Mouse (Mus musculus): Measurements from ENCODE around the gene Agbl3.

Gene Agbl3

DNA sequence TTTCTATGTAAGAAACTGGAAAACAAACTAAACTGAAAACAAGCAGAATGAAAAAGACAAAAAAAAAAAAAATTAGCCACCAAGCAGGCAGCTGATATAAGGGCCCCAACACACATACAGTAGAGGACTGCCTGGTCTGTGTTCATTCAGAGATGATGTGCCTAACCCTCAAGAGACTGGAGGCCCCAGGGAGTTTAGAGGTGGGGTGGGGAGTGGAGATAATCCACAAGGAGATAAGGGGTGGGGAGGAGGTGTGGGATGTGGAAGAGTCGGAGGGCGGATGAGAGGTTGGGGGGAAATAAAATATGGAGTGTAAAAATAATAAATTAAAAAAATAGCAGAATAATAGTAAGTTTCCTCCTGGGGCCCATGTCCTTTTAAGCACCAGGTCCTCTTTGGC lies 25.4 kb downstream of the Agbl3 start:
- no peak for DNase-seq

DNA sequence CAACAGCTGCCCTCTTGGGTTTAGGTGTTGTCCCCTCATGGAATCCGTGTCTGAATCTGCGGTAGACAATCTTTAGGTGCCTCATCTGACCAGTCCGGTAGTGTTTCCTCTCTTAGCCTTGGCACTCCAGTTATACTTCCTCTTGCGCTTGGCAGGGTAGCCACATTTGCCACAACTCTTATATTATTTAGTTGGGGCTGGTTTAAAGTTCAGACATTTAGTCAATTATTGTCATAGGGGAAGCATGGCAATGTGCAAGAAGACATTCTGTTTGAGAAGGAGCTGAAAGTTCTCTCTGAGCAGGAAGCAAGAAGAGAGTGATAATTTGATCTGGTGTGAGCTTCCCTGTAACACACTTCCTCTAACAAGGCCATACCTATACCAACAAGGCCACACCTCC lies 30.4 kb downstream of the Agbl3 start:
- DNase-seq: no peak

DNA sequence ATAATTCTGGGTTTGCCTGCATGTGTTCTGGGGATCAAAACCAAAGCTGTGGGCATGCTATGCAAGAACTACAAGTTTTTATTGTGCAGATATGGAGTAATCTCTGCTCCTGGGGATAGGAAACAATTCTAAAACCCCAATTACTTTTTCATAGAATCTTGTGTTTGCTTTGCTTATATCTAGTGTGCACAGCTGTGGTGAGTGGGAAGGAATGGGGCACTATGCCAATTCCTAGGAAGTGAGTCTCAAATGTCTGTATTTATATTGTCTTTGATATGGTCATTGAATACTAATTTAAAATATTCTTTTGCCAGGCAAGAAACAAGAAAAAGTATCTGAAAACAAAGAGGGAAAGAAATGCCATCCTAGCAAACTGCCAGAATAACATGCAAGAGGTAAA lies 44.2 kb downstream of the Agbl3 start:
- no peak for DNase-seq

DNA sequence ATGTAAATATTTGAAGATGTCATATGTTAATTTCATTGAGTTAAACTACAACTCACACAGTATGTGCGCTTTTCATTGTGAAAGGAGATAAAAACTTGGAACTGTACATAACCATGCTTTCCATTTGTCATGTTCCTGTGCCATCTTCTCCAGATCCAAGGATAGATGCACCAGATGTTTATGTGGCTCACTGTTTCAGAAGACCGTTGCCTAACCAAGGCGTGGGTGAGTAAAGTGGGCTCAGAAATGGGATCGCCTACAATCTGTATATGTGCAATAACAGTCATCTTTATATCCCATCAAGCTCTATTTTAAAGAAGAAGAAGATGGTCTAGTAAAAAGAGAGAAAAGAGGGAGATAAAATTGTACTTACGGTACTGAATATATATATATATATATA lies 52.1 kb downstream of the Agbl3 start:
- no peak for DNase-seq

DNA sequence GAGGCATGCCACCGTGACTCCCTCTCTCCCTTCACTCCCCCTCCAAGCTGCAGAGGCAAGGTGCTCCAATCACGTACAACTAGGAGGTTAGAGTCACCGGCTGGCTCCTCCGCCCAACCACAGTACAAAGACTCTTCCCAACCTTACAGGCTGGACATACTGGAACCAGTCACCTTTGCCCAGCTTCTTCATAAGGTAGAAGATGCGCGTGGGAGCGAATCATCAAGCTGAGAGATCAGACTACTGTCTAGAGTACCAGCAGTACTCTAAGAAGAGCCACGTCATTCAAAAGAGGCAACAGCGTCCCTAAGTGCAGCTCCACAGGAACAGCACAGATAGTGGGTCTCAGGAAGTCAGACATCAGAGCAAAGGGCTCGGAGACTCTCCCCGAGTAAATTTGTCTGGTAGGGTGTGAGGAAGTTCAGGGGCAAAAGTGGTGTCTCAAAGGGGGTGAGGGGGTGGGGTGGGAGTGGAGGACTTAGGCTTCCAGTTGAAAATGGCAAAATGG lies 81.4 kb downstream of the Agbl3 start:
- DNase-seq: no peak

DNA sequence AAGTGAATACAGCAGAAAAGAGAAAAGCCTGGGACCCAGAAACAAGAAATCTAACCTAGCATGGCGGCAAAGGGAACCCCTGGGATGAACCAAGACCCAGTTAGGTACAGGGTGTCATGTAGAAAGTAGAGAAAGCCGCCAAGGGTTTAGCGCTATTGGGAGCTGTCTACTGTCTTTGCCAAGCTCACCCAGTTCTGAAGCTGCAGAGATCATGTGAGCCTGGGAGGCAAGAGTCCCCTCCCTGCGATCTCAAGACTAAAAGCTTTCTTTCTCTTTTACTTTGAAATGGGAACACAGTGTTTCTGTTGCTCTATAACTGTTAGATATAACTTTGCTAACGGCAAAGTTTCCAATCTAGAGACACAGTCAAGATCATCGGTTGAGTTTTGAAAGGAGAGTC lies 82.1 kb downstream of the Agbl3 start:
- DNase-seq: no peak

DNA sequence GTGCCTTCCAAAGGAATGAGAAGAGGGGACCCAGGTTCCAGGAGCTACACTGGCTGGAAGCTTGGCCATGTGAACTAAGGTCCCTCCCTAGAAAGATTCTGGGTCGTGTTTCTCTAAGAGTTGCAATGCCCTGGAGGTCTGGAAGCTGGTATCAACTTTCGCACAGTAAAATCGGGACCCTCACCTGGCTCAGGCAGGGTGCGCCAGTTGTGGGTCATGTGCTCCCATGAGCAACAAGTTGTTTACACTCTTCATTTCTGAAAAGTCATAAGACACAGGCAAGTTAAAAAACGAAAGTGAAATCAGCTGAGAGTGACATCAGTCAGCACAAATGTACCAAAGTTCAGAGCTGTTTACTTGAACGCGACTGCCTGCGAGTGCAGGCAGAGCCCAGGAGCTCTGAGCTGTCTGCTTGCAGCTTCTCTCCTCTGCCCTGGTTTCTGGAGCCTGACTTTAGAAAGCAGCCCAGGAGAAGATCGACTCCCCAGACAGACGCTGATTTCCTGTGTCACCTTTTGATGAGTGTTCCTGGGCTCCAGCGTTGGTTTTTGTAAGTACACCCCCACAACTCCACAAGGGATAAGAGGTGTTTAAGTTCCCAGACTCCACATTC lies 82.7 kb downstream of the Agbl3 start, which contains the start of gene Tmem140:
TSS of gene Tmem140 (plus strand) at position 356 of the 613 bp plus-strand sequence.
- DNase-seq: peak; percentile 59

DNA sequence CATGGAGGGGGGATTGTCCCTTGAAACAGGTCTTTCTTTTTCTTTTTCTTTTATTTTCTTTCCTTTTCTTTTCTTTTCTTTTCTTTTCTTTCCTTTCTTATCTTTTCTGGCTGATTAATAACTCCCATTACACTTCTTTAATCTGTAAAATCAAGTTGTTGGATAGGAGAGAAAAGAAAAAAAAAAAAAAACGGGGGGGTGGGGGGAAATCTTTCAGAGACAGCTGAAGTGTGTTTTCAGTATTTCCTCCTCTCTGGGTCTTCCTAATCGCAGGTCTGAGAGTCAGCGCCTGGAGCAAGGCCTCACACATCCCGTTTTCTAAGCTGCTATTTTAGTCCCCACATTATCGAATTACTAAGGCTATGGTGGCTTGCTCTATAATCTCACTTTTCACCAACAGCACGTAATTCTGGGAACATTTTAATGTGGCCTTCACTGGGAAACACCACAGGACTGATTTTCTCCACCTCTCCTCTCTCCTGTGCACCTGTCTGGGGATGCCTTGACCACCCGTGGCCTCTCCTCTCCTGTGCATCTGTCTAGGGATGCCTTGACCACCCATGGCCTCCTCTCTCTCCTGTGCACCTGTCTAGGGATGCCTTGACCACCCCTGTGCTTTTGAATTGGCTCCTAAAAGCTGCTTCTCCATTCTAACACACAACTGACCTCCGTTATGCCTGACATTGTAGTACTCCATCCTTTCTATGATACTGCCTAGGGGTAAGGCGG lies 83.7 kb downstream of the Agbl3 start:
- no peak for DNase-seq

DNA sequence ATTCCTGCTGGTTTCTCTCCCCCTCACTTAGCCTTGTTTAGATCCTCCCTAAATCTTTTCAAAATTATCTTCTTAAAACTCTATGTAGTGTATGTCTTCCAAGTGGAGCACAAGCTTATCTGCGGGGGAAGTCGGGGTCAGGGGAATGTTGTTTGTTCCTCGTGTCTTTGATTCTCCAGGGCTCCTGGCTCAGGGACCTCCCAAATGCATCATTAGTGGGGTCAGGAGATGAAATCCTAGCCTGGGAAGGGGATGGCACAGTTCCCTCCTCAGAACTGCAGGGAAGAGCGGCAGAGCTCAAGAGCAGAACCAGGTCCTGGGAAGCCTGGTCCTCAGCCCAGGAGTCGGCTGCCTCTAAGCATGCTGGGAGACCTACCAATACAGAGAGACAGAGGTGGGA lies 85.0 kb downstream of the Agbl3 start:
- no peak for DNase-seq

DNA sequence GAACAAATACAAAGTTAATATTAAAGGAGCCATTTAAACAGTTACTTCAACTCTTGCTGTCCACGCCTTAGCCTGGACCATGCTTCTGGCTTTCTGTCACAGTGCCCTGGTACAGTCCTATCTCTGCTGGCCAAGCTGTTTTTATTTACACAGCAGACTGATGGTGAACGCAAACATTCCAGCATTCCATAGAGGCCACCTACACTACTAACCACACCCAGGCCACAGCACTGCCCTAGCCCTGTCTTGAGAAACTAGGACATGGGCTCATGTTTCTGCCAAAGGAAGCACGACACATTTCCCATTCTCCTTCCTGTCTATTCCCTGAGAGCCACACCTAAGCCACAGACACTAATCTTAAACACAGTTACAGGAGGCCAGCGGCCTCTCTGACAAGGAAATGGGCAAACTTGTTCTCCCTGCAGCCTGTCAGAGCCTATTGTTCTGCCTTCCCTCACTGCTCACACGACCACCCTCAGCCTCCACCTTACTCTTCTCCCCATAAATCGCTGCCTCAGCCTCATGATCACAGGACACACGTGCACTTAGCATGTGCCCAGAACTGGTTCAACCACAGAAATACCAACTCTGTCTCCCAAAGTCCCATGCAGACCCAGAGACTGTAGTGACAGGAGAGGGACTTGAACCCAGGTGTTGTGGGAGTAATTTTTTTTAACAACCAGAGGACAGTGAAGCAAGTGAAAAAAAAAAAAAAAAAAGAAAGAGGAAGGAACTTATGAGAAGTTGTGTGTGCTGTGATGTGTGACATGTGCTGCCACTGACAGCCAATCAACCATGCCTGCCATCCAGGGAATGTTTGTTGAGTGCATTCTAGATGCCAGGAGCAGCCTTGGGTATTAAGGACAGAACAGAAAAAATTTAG lies 85.7 kb downstream of the Agbl3 start:
- DNase-seq: peak; percentile 53

DNA sequence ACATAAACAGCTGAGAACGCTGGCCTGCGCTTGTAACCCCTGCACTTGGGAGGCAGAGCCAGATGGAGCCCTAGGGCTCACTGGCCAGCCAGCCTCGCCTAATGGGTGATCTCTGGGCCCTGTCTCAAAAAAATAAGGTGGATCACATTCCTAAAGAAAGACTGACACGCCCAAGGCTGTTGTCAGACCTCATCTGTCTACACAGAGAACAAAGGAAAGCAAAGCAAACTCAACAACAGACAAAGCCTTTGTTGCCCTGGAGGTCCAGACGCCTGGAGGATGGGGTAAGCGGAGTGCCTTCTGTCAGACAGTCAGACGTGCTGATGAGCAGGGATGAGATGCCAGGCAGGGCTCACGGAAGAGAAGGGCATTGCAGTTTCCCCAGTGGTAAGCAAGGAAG lies 86.6 kb downstream of the Agbl3 start:
- DNase-seq: no peak

DNA sequence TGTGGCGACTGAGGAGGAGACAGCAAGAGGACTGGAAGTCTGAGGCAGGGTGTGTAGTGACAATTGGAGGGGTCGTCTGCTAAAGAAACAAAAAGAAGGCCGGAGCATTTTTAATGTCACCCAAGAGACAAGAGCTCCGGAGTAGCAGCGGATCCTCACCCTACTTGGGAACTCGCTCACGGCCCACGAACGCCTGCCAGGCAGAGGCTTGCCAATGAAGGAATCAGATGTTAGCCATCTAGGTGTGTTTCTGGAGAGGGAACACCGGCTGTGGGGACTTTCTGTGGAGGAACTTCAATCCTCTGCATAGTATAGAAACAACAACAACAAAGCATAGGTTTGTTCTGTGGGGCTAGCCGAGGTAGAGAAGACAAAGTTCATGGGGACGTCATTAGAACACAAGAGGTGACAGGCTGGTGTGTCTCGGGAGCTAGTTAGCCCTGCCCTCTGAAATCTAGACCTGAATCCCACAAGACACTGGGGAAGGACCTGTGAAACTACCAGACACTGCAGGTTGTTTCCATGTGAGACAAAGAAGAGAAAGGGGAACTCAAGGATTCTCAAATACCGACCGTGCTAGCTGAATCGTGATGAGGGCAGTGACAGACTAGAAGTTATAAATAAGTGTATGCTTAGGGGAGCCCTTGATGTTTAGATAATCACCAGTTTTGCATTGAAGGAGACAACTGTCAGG lies 87.2 kb downstream of the Agbl3 start:
- no peak for DNase-seq

DNA sequence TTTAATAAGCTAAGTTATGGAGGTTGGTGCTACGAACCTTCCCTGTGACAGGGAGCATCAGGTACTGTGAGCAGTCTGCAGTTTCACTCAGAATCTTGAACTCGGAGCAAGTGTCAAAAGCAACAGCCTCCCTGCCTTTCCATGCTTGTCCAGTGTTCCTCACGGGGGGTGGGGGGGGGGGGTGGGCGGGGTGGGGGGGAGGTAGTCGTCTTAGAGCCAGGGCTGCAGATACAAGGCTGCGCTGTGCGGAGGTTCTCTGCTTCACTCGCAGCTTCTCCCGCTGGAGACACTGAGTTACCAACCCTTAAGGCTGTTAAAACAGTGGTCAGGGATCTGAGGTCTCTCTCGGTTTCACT lies 87.7 kb downstream of the Agbl3 start:
- DNase-seq: no peak

DNA sequence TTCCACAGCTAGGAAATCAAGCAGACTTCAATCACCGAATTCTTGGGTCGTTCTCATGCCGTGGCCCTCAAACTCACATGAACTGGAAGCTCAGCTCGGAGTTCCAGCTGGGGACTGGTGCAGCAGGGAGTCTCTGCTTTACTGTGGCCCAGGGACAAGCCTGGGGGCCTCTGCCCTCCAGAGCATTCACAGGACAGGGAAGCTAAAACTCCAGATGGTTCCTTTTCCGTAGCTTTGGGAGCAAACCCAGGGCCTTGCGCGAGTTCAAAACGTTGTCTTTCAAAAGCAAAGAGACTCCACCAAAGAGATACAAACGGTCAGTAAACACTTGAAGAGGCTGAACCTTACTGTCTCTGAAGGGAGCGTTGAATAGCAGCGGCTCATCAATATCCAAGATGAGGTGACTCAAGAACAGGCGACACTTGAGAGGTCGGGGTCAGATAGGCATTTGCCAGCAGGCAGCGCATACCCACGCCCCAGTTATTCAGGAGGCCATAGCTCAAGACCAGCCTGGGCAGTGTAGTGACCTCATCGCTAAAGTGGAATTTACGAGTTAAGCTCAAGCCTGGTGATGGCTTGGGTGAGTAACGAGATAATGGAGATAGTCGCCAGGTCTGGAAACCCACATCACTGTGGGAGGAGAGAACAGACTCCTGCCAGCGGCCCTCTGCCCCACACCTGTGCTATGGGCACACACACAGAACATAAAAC lies 88.4 kb downstream of the Agbl3 start:
- no peak for DNase-seq

DNA sequence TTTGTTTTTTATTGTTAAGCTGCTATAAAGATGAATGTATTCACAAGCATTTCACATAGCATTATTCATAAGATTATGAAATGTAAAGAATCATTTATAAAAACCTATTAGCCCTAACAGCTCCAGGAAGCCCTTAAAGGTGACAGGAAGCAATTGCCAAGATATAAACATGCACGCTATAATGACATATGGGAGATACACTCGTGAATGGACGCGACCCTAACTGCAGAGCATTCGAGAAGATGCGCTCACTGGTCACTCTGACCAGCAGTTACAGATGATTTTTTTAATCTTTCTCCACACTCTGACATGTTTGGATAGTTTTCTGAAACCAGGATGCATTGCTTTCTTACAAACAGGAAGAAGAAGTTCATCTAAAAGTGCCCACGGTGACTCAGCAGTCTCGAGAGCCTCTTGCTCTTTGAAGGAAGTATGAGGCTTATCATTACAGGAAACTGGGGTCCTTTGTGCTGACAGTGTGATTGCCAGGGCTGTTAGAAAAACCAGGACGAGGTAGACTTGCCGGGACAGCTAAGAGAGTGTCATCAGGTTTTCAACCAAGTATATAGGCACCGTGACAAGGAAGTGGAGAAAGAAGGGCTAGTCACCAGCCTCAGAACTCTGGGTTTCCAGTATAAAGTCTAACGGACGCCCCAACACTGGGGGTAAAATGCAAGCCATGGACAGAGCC lies 89.1 kb downstream of the Agbl3 start:
- DNase-seq: no peak

DNA sequence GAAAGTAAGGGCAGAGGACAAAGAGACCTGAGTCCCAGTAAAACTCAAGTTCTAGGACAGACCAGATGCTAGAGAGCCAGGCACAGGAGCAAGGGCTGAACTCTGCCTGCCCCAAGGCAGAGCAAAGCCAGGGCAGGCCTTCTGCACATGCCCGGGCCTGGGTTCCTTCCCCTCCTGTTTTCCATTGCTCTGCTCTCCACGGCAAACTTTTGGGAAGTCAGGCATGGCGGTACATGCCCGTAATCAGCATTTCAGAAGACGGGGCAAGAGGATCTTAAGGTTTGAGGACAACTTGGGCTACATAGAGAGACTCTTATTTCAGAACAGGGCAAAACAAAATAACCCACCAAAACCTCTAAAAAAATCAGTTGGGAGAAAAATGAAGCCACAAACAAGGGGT lies 89.9 kb downstream of the Agbl3 start:
- no peak for DNase-seq

DNA sequence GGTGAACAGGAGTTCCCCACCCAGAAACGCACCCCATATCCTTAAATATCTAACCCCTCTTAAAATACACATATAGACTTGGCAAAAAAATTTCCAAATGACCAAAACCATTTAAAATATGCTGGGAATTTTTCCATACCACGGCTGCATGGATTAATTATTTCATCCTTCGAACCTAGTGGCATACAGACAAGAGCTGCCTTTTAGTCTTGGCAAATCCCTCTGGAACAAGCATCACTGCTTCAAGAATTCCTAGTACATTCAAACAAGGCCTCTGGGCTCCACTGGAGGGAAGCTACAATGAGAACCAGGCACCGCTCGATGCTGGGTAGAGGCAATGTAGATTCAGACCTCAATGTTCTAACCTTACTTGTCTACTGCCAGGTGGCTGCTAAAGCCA lies 90.5 kb downstream of the Agbl3 start:
- DNase-seq: no peak

DNA sequence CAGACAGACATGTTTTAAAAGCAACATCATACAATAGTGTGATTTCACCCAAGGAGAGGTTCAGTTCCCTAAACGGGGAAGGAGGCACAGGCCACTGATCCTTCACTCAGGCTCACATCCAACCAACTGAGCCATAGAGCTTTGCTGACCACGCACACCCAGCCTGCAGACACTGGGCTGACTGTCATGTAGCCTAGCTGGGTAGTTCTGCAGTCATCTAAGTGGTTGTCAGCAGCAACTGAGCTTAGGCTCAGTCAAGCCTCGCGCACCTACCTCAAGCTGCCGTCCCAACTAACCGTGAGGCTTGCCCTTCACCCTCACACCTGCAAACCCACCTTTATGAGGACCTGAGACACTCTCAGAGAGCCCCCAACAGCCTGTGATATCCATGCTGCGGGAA lies 91.7 kb downstream of the Agbl3 start:
- DNase-seq: no peak

DNA sequence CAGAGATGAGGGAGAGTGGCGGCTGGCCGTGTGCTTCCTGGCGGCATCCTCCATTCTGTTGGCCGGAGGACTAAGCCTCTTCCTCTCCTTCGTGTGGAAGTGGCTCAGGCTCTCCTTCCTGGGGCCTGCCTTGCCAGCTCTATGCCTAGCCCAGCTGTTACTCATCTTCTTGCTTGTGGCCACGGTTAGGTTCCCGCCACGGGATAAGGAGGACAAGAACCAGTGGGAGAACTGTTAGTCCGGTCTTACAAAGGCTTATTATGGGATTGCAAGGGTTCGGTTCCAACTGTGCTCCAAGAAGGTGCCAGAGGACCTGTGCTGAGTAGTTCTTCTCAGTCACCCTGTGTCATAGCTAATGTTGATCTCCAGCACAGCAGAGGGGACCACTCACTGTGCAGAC lies 92.6 kb downstream of the Agbl3 start:
- no peak for DNase-seq

DNA sequence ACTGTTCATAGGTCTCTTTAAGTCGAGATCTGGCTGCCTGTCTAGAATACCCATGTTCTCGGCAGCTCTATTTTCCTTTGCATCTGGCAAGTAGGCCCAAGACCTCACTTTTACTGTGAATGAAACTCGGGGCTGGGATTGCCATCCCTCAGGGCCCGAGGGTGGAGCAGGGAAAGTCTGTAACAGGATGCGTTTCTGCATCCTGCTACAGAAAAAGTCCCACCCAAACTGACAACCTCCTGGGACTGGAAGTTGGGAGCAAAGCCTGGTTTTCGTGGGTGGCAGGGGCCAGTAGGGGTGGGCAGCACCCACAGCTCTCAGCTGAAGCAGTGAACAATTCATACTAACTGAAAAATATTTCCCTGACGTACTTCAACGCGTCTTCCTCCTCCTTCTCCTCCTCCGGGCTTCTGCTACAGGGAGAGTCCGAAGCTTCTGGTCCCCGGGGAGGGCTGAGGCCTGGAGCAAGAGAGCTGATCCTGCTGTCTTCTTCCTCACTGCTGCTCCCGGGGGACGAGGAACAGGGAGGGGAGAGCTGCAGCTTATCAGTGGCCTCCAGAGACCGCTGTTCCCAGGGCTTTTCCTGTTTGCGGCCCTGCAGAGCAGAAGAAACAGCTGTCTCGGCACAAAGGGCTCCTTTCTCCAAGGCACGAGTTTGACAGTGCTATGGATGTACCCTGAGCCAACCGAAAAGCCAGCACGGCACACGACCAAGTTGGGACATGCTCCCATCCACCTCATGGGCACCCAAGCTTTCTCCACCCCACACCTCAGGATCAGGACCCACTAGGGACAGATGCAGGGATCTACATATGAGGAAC lies 94.1 kb downstream of the Agbl3 start:
- peak; percentile 84 for DNase-seq

DNA sequence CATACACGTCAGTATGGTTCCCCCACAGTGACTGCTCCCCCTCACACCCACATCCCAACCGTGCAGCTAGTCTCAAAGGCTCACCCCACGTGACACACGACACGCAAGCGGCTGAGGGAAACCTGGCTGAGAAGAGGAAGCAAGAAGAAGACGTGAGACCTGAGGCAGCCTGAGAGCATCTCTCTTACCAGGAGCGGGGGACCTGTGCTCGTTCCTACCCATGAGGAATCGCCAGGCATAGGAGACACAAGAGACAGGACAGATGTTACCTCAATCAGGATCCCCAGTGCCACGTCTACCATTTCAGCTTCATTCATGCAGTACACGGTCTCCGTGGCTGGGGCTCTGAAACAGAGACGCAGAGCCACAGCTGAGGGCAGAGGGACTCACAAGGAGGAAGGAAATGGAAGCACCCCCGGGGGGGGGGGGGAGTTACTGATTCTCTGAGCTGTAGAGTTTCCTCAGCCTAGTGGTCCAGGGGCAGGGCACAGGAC lies 95.1 kb downstream of the Agbl3 start:
- DNase-seq: peak; percentile 56
